Mouse (Mus musculus): ENCODE results near the gene Trpt1. TPM values are rescaled to one million over a fixed set of nuclear protein-coding genes. Genes with fewer than 3 reads are reported as not detected.
A peak's percentile ranks its signal among the peaks of the same experiment; 100 is the strongest.

The Trpt1 gene
- polyA plus RNA-seq, 1 experiment from 2014 or later, result 11.0 TPM

DNA sequence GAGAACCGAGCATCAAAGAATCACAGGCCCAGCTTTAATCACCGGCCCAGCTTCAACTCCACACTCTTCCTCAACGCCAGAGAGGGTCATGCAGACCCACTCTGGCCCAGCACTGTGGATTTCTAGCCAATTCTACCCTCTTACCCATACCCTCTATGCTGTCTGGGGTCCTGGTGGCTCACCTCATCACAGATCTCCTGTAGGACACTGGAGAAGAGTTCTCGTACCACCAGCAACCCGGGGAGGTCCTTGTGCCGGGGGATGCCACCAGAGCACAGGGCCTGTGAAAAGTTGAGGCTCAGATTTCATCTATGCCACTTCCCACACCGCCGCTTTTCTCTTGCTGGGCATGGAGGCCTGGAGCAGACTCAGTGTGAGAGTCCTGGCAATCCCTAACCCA is 1.4 kb upstream of the Trpt1 start:
- no peak for DNase-seq (ENCODE audit: low spot score)
- no peak overlapping the region for H3K27ac ChIP-seq (ENCODE audit: low read length)
- no peak for ATAC-seq
- WGBS, result 80% methylated on average over 8 of the region's 8 CpGs
- H3K27me3 ChIP-seq (replicated peaks; ENCODE audit: insufficient read depth, low read length), result no peaks in the 10 kb centered on the region
- no peak overlapping the region for H3K4me2 ChIP-seq (replicated peaks; ENCODE audit: low read depth, low read length)
- TF ChIP-seq CTCF (IDR thresholded peaks at IDR 0.05) (no peak), EP300 (IDR thresholded peaks at IDR 0.05) (no peak)
- peaks cover 21% of the 10 kb centered on the region; the same call in 1 of the 2 replicates for H3K4me1 ChIP-seq (ENCODE audit: insufficient read depth, low read depth, low read length)
- no peaks in the 10 kb centered on the region for H3K36me3 ChIP-seq (ENCODE audit: insufficient read depth, low read length)
- no peak overlapping the region for H3K4me3 ChIP-seq (ENCODE audit: low read depth, low read length)
- no peak overlapping the region for H3K9ac ChIP-seq (replicated peaks; ENCODE audit: low read depth)
- no peaks in the 10 kb centered on the region for H3K9me3 ChIP-seq (ENCODE audit: low read length)

DNA sequence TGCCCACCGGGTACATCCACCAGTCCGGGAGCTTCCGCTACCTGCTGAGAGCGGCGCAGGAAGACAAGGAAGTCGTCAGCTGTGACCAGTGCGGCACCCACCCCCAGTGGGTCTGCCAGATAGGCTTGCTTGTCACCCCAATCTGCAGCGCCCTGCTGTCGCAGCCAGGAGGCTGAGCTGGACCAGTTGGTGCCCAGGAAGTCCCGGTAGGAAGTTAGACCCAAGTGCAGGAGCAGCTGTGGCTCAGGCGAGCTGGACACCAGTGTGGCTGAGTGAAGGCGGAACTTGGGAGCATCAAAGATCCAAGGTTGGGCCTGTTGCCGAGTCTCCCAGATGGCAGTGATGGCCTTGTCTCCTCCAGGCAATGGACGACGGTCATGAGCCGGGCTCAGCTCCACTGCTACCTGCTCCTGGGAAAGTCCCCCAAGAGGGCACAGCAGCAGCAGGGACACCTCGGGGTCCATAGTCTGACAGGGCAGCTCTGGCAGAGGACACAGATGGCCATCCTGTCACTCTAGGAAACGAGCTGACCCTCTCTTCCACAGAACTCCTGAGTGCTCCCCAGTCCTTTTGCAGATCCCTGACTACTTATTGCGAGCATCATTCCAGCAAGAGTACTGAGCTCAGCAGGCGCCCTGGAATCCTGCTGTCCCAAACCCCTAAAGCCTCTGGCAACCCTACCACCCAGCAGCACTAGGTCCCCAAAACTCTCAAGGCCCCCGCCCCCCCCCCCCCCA is 508 bp upstream of the Trpt1 start:
- 0 out of 2 replicates have a peak overlapping the region, but pooled peaks have one; percentile 47 for H3K27ac ChIP-seq (ENCODE audit: low read length)
- H3K4me2 ChIP-seq (replicated peaks; ENCODE audit: low read depth, low read length), result peak overlapping the region; percentile 72
- H3K36me3 ChIP-seq (ENCODE audit: insufficient read depth, low read length), result no peaks in the 10 kb centered on the region
- no peak for TF ChIP-seq EP300 (IDR thresholded peaks at IDR 0.05)
- no peak; the same call in 1 of the 2 replicates for TF ChIP-seq CTCF (IDR thresholded peaks at IDR 0.05)
- WGBS, result 45% methylated on average over 20 of the region's 21 CpGs
- H3K9ac ChIP-seq (replicated peaks; ENCODE audit: low read depth), result peak overlapping the region; percentile 48
- H3K9me3 ChIP-seq (ENCODE audit: low read length), result no peaks in the 10 kb centered on the region
- DNase-seq (ENCODE audit: low spot score), result no peak
- ATAC-seq, result no peak
- H3K27me3 ChIP-seq (replicated peaks; ENCODE audit: insufficient read depth, low read length), result no peaks in the 10 kb centered on the region
- peak overlapping the region; percentile 48 for H3K4me3 ChIP-seq (ENCODE audit: low read depth, low read length)
- peaks cover 21% of the 10 kb centered on the region; the same call in 1 of the 2 replicates for H3K4me1 ChIP-seq (ENCODE audit: insufficient read depth, low read depth, low read length)

DNA sequence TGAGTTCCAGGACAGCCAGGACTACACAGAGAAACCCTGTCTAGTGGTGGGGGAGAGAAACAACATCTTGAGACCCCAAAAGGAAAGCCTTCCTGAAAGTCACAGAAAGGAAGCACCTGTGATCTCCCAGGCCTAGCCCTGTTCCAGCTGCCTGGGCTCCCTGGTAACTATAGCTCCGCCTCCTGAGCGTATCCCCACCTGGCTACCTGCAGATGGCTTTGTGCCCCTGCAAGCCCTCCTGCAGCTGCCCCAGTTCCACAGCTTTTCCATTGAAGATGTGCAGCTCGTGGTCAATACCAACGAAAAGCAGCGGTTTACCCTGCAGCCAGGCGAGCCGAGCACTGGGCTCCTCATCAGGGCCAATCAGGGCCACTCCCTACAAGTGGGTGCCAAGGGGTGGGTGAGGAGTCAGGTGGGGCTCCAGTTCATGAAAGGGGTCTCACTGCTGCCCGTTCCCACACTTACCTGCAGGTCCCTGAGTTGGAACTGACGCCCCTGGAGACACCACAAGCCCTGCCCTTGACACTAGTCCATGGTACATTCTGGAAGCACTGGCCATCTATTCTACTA is 1.9 kb downstream of the Trpt1 start:
- TF ChIP-seq CTCF (IDR thresholded peaks at IDR 0.05) (no peak), EP300 (IDR thresholded peaks at IDR 0.05) (no peak)
- Histone ChIP-seq H3K27me3 (replicated peaks; ENCODE audit: insufficient read depth, low read length) (no peaks in the 10 kb centered on the region), H3K4me2 (replicated peaks; ENCODE audit: low read depth, low read length) (no peak overlapping the region), H3K36me3 (ENCODE audit: insufficient read depth, low read length) (no peaks in the 10 kb centered on the region), H3K4me3 (ENCODE audit: low read depth, low read length) (no peak overlapping the region), H3K4me1 (ENCODE audit: insufficient read depth, low read depth, low read length) (peaks cover 16% of the 10 kb centered on the region; the same call in 1 of the 2 replicates), H3K27ac (ENCODE audit: low read length) (no peak overlapping the region), H3K9me3 (ENCODE audit: low read length) (no peaks in the 10 kb centered on the region), H3K9ac (replicated peaks; ENCODE audit: low read depth) (no peak overlapping the region)
- ATAC-seq (no peak), DNase-seq (ENCODE audit: low spot score) (no peak)
- WGBS, result 87% methylated on average over 9 of the region's 9 CpGs

DNA sequence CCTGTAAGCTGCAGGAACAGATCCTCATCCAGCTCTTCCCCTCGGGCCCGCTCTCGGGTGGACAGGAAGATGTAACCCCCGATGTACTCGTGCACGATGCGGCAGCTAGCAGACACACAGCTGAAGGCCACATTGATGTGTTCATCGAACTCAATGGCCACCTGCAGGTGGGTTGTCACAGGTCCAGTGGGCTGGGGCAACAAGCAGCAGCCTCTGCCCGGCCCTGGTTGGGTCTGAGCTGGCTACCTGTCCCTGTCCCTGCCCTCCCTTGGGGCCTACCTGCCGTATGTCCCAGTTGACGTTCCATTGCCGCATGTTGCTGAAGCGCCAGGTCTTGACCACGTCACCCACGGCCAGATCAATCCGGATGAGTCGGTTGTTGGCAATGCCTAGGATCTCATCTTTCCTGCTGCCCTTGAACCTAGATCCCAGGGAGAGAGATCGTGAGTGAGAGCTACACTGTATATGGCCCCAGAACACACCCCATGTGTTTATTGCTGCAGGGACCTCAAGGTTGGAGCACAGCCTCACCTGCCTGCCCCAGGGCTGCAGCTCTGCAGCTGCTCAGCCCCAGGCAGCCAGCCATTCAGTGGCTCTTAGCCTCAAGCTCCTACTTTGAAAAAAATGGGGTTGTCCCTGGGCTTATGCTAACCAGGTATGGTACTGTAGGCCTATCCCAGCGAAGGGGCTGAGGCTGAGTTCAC is 3.6 kb downstream of the Trpt1 start:
- DNase-seq (ENCODE audit: low spot score) (no peak), ATAC-seq (no peak)
- H3K9me3 ChIP-seq (ENCODE audit: low read length), result no peaks in the 10 kb centered on the region
- H3K36me3 ChIP-seq (ENCODE audit: insufficient read depth, low read length), result no peaks in the 10 kb centered on the region
- H3K4me3 ChIP-seq (ENCODE audit: low read depth, low read length), result no peak overlapping the region
- WGBS, result 92% methylated on average over 19 of the region's 19 CpGs
- no peaks in the 10 kb centered on the region for H3K27me3 ChIP-seq (replicated peaks; ENCODE audit: insufficient read depth, low read length)
- H3K9ac ChIP-seq (replicated peaks; ENCODE audit: low read depth), result no peak overlapping the region
- TF ChIP-seq EP300 (IDR thresholded peaks at IDR 0.05), result no peak
- no peak for TF ChIP-seq CTCF (IDR thresholded peaks at IDR 0.05)
- no peak overlapping the region for H3K4me2 ChIP-seq (replicated peaks; ENCODE audit: low read depth, low read length)
- no peak overlapping the region for H3K27ac ChIP-seq (ENCODE audit: low read length)
- H3K4me1 ChIP-seq (ENCODE audit: insufficient read depth, low read depth, low read length), result peaks cover 13% of the 10 kb centered on the region; the same call in 1 of the 2 replicates

DNA sequence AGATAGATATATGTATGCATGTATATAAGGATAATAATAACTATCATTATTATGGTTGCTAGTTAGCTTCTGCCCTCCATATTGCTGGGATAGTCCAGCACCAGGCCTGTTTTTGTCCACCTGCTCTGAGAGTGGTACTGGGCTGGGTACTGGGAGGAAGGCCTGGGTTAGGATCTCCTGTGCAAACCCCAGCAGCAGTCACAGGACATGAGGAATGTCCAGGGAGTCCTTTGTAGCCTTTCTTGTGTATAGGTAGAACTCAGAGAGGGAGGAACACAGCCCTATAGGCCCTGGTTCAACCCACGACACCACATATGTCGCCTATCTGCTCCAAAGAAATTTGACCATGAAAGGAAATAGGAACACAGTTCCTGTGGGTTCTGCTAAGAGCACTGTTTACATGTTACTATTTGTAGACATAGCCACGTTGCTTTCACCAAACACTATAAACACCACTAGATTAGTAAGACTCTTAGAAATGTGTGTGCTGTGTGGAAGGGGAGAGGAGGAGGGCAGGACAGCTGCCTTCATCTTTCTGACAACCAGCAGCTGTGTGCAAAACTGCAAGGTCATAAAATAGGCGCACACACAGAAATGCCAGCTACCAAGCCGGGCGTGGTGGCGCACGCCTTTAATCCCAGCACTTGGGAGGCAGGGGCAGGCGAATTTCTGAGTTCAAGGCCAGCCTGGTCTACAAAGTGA is 11.1 kb downstream of the Trpt1 start:
- Histone ChIP-seq H3K4me2 (replicated peaks; ENCODE audit: low read depth, low read length) (no peak overlapping the region), H3K9ac (replicated peaks; ENCODE audit: low read depth) (no peak overlapping the region), H3K27ac (ENCODE audit: low read length) (peak overlapping the region; percentile 20; the same call in 1 of the 2 replicates), H3K4me3 (ENCODE audit: low read depth, low read length) (no peak overlapping the region), H3K9me3 (ENCODE audit: low read length) (no peaks in the 10 kb centered on the region), H3K36me3 (ENCODE audit: insufficient read depth, low read length) (no peaks in the 10 kb centered on the region), H3K4me1 (ENCODE audit: insufficient read depth, low read depth, low read length) (no peaks in the 10 kb centered on the region; the same call in 1 of the 2 replicates), H3K27me3 (replicated peaks; ENCODE audit: insufficient read depth, low read length) (no peaks in the 10 kb centered on the region)
- peak; percentile 71 for ATAC-seq
- peak; percentile 58 for DNase-seq (ENCODE audit: low spot score)
- WGBS, result 57% methylated on average over 8 of the region's 9 CpGs
- no peak for TF ChIP-seq EP300 (IDR thresholded peaks at IDR 0.05)
- no peak for TF ChIP-seq CTCF (IDR thresholded peaks at IDR 0.05)

DNA sequence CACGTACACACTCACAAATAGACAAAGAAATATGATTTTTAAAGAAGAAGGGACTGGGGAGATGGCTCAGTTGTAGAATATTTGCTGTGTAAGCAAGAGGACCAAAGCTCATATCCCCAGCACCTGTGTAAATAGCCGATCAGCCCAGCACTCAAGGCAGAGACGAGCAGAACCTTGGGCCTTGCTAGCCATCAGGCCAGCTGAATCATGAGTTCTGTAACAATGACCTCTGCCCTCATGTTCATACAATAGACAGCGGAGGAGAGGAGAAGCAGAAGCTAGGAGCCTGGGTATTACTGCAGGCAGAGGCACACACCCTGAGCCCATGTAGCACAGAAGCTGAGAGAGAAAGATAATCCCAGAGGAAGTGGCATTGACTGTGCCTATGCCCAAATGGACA is 16.5 kb downstream of the Trpt1 start:
- H3K4me3 ChIP-seq (ENCODE audit: low read depth, low read length), result no peak overlapping the region
- H3K36me3 ChIP-seq (ENCODE audit: insufficient read depth, low read length), result no peaks in the 10 kb centered on the region
- H3K9me3 ChIP-seq (ENCODE audit: low read length), result no peaks in the 10 kb centered on the region
- WGBS, result 60% methylated on average over 4 of the region's 4 CpGs
- no peak overlapping the region for H3K9ac ChIP-seq (replicated peaks; ENCODE audit: low read depth)
- ATAC-seq (no peak), DNase-seq (ENCODE audit: low spot score) (no peak)
- H3K27me3 ChIP-seq (replicated peaks; ENCODE audit: insufficient read depth, low read length), result no peaks in the 10 kb centered on the region
- H3K27ac ChIP-seq (ENCODE audit: low read length), result no peak overlapping the region
- no peak overlapping the region for H3K4me2 ChIP-seq (replicated peaks; ENCODE audit: low read depth, low read length)
- H3K4me1 ChIP-seq (ENCODE audit: insufficient read depth, low read depth, low read length), result no peaks in the 10 kb centered on the region
- no peak for TF ChIP-seq CTCF (IDR thresholded peaks at IDR 0.05)
- no peak for TF ChIP-seq EP300 (IDR thresholded peaks at IDR 0.05)

Measured in lung, postnatal 0 days (tissue).